Mouse (Mus musculus) embryonic facial prominence, embryonic 12.5 days (tissue): Measurements from ENCODE around the gene Zfp91. TPM values are rescaled to one million over a fixed set of nuclear protein-coding genes. Genes with fewer than 3 reads are reported as not detected.
"Not testable (repeated sequence)": the region's sequence is repeated elsewhere in the genome, so short reads cannot be mapped to it uniquely, and the experiment has no call there.

Experiments
- ATAC-seq: fragments of 200-750 bp; cut with Nextera tagmentation; 2 replicates; pipeline ENCODE4 v1.8.0; 2017; ENCODE audit not compliant: insufficient number of reproducible peaks, insufficient read depth, low FRiP score, low TSS enrichment
- H3K27ac ChIP-seq: fragments of 300-500 bp; sonication (generic); 2 replicates; pipeline ENCODE4 v1.5.1; 2016; ENCODE audit warnings: mild to moderate bottlenecking
- H3K27me3 ChIP-seq: fragments of 300-500 bp; sonication (generic); 2 replicates; pipeline ENCODE4 v1.6.1; 2016; ENCODE audit warnings: mild to moderate bottlenecking, moderate library complexity
- H3K36me3 ChIP-seq: fragments of 300-500 bp; sonication (generic); 2 replicates; pipeline ENCODE4 v1.6.1; 2016; ENCODE audit warnings: mild to moderate bottlenecking
- H3K4me1 ChIP-seq: fragments of 300-500 bp; sonication (generic); 2 replicates; pipeline ENCODE4 v1.6.1; 2016
- H3K4me2 ChIP-seq: fragments of 300-500 bp; sonication (generic); replicated peaks from 2 replicates; pipeline ENCODE4 v1.6.1; 2016; ENCODE audit warnings: mild to moderate bottlenecking, moderate library complexity
- H3K4me3 ChIP-seq: fragments of 300-500 bp; sonication (generic); 2 replicates; pipeline ENCODE4 v1.5.1; 2016; ENCODE audit warnings: mild to moderate bottlenecking
- H3K9ac ChIP-seq: fragments of 300-500 bp; sonication (generic); 2 replicates; pipeline ENCODE4 v1.6.1; 2016; ENCODE audit warnings: mild to moderate bottlenecking, moderate library complexity
- H3K9me3 ChIP-seq: fragments of 300-500 bp; sonication (generic); 2 replicates; pipeline ENCODE4 v1.6.1; 2016; ENCODE audit warnings: mild to moderate bottlenecking, moderate library complexity
- WGBS: fragments of 180-500 bp; shearing (Covaris S2); methylation state at CpG from one replicate; pipeline ENCODE4 v1.1.7; 2016; 5-methylcytosine and 5-hydroxymethylcytosine counted together
- polyA plus RNA-seq: library from polyadenylated mRNA; unstranded; fragments of >200 nt; fragmentation: Nextera tagmentation; extraction: Ambion mirVana; gene quantifications from 2 replicates; pipeline ENCODE4 v1.2.1, GENCODE M21; 2016

Gene Zfp91
- polyA plus RNA-seq, 1 experiment from 2014 or later: 18.5 TPM

DNA sequence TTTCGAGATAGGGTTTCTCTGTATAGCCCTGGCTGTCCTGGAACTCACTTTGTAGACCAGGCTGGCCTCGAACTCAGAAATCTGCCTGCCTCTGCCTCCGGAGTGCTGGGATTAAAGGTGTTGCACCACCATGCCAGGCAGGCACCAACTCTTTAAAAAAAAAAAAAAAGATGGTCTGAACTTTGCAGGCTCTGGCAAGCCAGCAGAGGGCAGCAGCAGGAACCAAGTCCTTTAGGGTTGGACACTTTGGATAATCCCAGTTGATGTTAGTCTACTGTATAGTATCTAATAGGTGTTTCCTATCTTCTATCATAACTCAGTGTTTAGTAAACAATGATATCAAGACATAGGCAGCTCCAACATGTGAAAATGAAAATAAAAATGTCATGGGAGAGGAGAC, 73.6 kb downstream of the Zfp91 start:
- no peak overlapping the region for H3K4me3 ChIP-seq
- ATAC-seq: no peak
- no peaks in the 10 kb centered on the region for H3K36me3 ChIP-seq
- no peaks in the 10 kb centered on the region for H3K27me3 ChIP-seq
- no peak overlapping the region for H3K27ac ChIP-seq
- 72% methylated on average over 2 of the region's 3 CpGs for WGBS
- H3K9ac ChIP-seq: no peak overlapping the region
- H3K9me3 ChIP-seq: no peaks in the 10 kb centered on the region
- H3K4me1 ChIP-seq: no peaks in the 10 kb centered on the region
- no peak overlapping the region for H3K4me2 ChIP-seq

- H3K36me3 ChIP-seq, H3K4me1 ChIP-seq, H3K27ac ChIP-seq, H3K4me3 ChIP-seq, H3K9ac ChIP-seq, H3K9me3 ChIP-seq, ATAC-seq, H3K27me3 ChIP-seq, H3K4me2 ChIP-seq: not testable (repeated sequence)
- WGBS: 93% methylated on average over 7 of the region's 7 CpGs
These were observed 74.3 kb downstream of the Zfp91 start for GRCm38 (mm10) chr19:12721596-12721995.

- H3K9me3 ChIP-seq: not testable (repeated sequence)
- 86% methylated on average over 5 of the region's 5 CpGs for WGBS
These were observed 75.0 kb downstream of the Zfp91 start for GRCm38 (mm10) chr19:12720919-12721318.

DNA sequence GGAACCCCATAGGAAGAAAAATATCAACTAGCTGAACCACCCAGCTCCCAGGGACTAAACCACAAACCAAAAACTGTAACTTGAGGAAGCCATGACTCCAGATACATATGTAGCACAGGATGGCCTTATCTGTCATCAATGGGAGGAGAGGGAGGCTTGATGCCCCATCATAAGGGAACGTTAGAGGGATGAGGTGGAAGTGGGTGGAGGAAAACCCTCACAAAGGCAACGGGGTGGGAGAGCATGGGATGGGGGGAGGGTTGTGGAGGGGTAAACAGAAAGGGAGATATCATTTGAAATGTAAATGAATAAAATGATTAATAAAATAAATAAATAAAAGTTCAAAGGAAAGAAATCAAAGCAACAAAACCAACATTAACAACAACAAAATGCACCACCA, 75.5 kb downstream of the Zfp91 start:
- H3K9ac ChIP-seq: no peak overlapping the region
- H3K4me3 ChIP-seq: no peak overlapping the region
- H3K9me3 ChIP-seq: no peaks in the 10 kb centered on the region
- 63% methylated on average over 2 of the region's 2 CpGs for WGBS
- no peaks in the 10 kb centered on the region for H3K36me3 ChIP-seq
- H3K4me2 ChIP-seq: no peak overlapping the region
- no peaks in the 10 kb centered on the region for H3K4me1 ChIP-seq
- no peak overlapping the region for H3K27ac ChIP-seq
- ATAC-seq: no peak
- H3K27me3 ChIP-seq: no peaks in the 10 kb centered on the region

More at GRCm38 (mm10) chr19:12720919-12721318, 75.0 kb downstream of the Zfp91 start:
- H3K4me3 ChIP-seq, H3K27ac ChIP-seq, H3K4me1 ChIP-seq, H3K27me3 ChIP-seq, ATAC-seq, H3K36me3 ChIP-seq, H3K4me2 ChIP-seq, H3K9ac ChIP-seq: not testable (repeated sequence)

- Histone ChIP-seq H3K4me3 (no peak overlapping the region), H3K36me3 (no peaks in the 10 kb centered on the region), H3K9ac (no peak overlapping the region), H3K4me1 (no peaks in the 10 kb centered on the region), H3K27ac (no peak overlapping the region), H3K27me3 (no peaks in the 10 kb centered on the region), H3K4me2 (no peak overlapping the region), H3K9me3 (no peaks in the 10 kb centered on the region)
- ATAC-seq: no peak
- WGBS: 86% methylated on average over 6 of the region's 6 CpGs
These were observed 76.7 kb downstream of the Zfp91 start for GRCm38 (mm10) chr19:12719189-12719588.

Other genes starting within 250 kb of the Zfp91 start
- gene Gm4952, start 196.2 kb downstream of the Zfp91 start, polyA plus RNA-seq: 0.06 and 0.10 TPM in 2 replicates
- not detected in 2 replicates for gene Glyat, start 162.8 kb downstream of the Zfp91 start, polyA plus RNA-seq
- not detected in 2 replicates for gene Olfr1442, start 125.7 kb downstream of the Zfp91 start, polyA plus RNA-seq
- gene Olfr1443, start 118.0 kb downstream of the Zfp91 start, polyA plus RNA-seq: not detected in 2 replicates
- gene Keg1, start 100.3 kb downstream of the Zfp91 start, polyA plus RNA-seq: not detected in 2 replicates
- 2.2 and 2.7 TPM in 2 replicates for gene Cntf, start 30.5 kb downstream of the Zfp91 start, polyA plus RNA-seq
- gene Lpxn, start 67 bp upstream of the Zfp91 start, polyA plus RNA-seq: 1.1 and 1.3 TPM in 2 replicates
- not detected in 2 replicates for gene Gm5244, start 50.6 kb upstream of the Zfp91 start, polyA plus RNA-seq
- gene Olfr1444, start 61.2 kb upstream of the Zfp91 start, polyA plus RNA-seq: not detected in 2 replicates
- gene Olfr1445, start 87.7 kb upstream of the Zfp91 start, polyA plus RNA-seq: not detected in 2 replicates
- 0.32 TPM in 1 of 2 replicates, not detected in the other for gene Olfr1446, start 97.4 kb upstream of the Zfp91 start, polyA plus RNA-seq
- not detected in 2 replicates for gene Olfr1447, start 107.6 kb upstream of the Zfp91 start, polyA plus RNA-seq
- gene Olfr1448, start 128.3 kb upstream of the Zfp91 start, polyA plus RNA-seq: not detected in 2 replicates
- gene Olfr1449, start 134.7 kb upstream of the Zfp91 start, polyA plus RNA-seq: not detected in 2 replicates
- not detected in 2 replicates for gene Olfr1450, start 154.1 kb upstream of the Zfp91 start, polyA plus RNA-seq
- gene Olfr1451, start 198.9 kb upstream of the Zfp91 start, polyA plus RNA-seq: not detected in 2 replicates
- not detected in 2 replicates for gene Olfr1453, start 232.2 kb upstream of the Zfp91 start, polyA plus RNA-seq